Mouse (Mus musculus) limb, embryonic 15.5 days (tissue): ENCODE data around the gene Strip1. TPM values are rescaled to one million over a fixed set of nuclear protein-coding genes. Genes with fewer than 3 reads are reported as not detected.

Experiments
- ATAC-seq: fragments of 200-750 bp; cut with Nextera tagmentation; 2 replicates; pipeline ENCODE4 v1.8.0; 2017; ENCODE audit warnings: low read depth, moderate TSS enrichment; ENCODE audit not compliant: insufficient number of reproducible peaks, low FRiP score, low TSS enrichment
- H3K27ac ChIP-seq: fragments of 300-500 bp; sonication (generic); 2 replicates; pipeline ENCODE4 v1.5.1; 2015; ENCODE audit warnings: moderate library complexity, mild to moderate bottlenecking, inconsistent platforms
- H3K27me3 ChIP-seq: fragments of 300-500 bp; sonication (generic); 2 replicates; pipeline ENCODE4 v1.6.1; 2015; ENCODE audit warnings: inconsistent platforms
- H3K36me3 ChIP-seq: fragments of 300-500 bp; sonication (generic); 2 replicates; pipeline ENCODE4 v1.6.1; 2015; ENCODE audit warnings: inconsistent platforms
- H3K4me1 ChIP-seq: fragments of 300-500 bp; sonication (generic); 2 replicates; pipeline ENCODE4 v1.6.1; 2015; ENCODE audit warnings: inconsistent platforms
- H3K4me2 ChIP-seq: fragments of 300-500 bp; sonication (generic); 2 replicates; pipeline ENCODE4 v1.6.1; 2015; ENCODE audit warnings: mild to moderate bottlenecking, inconsistent platforms
- H3K4me3 ChIP-seq: fragments of 300-500 bp; sonication (generic); 2 replicates; pipeline ENCODE4 v1.5.1; 2015; ENCODE audit warnings: mild to moderate bottlenecking, inconsistent platforms
- H3K9ac ChIP-seq: fragments of 300-500 bp; sonication (generic); 2 replicates; pipeline ENCODE4 v1.6.1; 2015; ENCODE audit warnings: inconsistent platforms
- H3K9me3 ChIP-seq: fragments of 300-500 bp; sonication (generic); 2 replicates; pipeline ENCODE4 v1.6.1; 2016; ENCODE audit warnings: inconsistent platforms
- WGBS: fragments of 180-500 bp; shearing (Covaris S2); methylation state at CpG from one replicate; pipeline ENCODE4 v1.1.7; 2015; 5-methylcytosine and 5-hydroxymethylcytosine counted together
- polyA plus RNA-seq: library from polyadenylated mRNA; unstranded; fragments of >200 nt; fragmentation: Nextera tagmentation; extraction: Ambion mirVana; gene quantifications from 2 replicates; pipeline ENCODE4 v1.2.1, GENCODE M21; 2015

Gene Strip1
- polyA plus RNA-seq, 1 experiment from 2014 or later: 55.8 TPM

DNA sequence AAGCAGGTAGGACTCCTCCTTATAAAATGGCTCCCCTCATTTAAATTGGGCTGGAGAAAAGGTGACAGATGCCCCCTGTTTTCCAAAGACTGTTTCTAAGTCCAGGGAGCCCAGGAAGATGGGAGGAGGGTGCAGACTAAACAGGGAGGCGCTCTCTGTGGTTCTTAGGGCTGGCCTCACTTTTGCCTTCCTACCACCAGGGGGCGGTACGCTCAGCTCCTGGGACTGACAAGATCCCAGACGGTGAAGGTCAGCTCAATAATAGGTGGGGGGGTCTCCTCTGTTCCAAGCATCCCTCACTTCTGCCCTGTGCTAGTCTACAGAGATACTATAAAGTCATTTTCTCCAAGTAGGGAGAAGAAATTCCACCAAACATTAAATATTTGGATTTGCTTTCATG is 26.2 kb downstream of the Strip1 start:
- Histone ChIP-seq H3K27ac (no peak overlapping the region), H3K36me3 (no peaks in the 10 kb centered on the region), H3K4me1 (peaks cover 1% of the 10 kb centered on the region; the same call in 1 of the 2 replicates), H3K9me3 (no peaks in the 10 kb centered on the region), H3K4me3 (no peak overlapping the region), H3K9ac (no peak overlapping the region), H3K4me2 (no peak overlapping the region), H3K27me3 (peaks cover 7% of the 10 kb centered on the region)
- WGBS: 12% methylated on average over 4 of the region's 4 CpGs
- ATAC-seq: no peak

DNA sequence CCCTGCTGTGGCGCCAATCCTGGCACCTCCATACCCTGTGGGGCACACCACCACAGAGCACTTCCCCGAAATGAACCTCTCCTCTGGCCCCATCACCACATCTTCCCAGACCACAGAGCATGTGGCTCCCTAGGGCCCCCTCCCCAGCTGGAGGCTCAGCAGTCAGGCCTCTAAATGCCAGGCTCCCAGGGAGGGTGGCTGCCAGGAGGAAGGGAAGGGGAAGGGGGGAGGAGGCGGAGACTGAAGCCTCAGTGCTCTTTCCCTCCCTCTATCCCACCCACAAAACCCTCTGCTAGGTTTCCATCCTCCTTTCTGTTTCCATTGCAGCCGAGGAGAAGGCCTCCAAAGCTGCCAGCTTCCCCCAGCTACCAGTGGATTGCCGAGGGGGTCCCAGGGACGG is 31.4 kb downstream of the Strip1 start:
- no peak overlapping the region for H3K4me2 ChIP-seq
- no peak overlapping the region for H3K27ac ChIP-seq
- no peak overlapping the region for H3K4me3 ChIP-seq
- 44% methylated on average over 6 of the region's 6 CpGs for WGBS
- H3K4me1 ChIP-seq: peaks cover 35% of the 10 kb centered on the region
- no peak overlapping the region for H3K9ac ChIP-seq
- H3K27me3 ChIP-seq: peaks cover 53% of the 10 kb centered on the region
- no peaks in the 10 kb centered on the region for H3K36me3 ChIP-seq
- no peak for ATAC-seq
- no peaks in the 10 kb centered on the region for H3K9me3 ChIP-seq

DNA sequence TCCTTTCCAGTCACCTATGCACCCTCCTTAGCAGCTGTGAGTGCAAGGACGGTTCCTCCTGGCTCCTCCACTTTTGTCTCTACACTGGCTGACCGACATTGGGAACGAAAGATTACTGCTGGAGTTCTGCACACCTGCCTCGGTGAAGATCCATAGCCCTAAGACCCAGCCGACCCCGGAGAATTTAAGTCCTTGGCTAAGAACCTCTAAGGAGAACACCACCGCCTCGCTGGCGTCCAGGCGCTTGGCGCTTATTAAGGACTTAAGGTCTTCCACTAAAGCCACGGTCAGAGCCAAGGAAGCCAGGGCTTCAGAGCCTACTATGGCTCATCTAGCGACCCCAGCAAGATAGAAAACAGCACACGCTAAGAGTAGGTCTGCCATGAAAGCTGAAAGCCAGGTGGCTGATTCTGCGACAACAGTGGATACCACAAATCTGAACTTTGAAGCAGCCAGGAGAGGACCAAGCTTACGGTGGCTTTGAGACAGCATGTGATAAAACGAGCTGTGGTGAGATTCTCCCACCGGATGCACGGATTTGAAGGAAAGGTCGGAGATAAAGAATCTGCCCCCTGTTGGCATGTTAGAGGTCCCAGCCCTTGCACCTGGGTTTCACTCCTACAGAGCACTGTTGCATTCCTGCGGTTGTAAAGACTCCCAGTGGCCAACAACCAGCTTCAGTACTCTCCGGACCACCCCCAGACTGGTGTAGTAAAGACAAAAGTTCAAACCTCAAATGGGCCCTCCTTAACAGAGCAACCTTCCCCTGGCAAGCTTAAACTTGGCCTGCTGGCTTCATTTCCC is 33.7 kb downstream of the Strip1 start:
- no peak overlapping the region for H3K9ac ChIP-seq
- H3K9me3 ChIP-seq: no peaks in the 10 kb centered on the region
- no peak for ATAC-seq
- peaks cover 42% of the 10 kb centered on the region for H3K4me1 ChIP-seq
- H3K27me3 ChIP-seq: peaks cover 77% of the 10 kb centered on the region
- no peak overlapping the region for H3K27ac ChIP-seq
- WGBS: 22% methylated on average over 22 of the region's 22 CpGs
- H3K4me2 ChIP-seq: no peak overlapping the region
- H3K4me3 ChIP-seq: peak overlapping the region; percentile 52; the same call in 1 of the 2 replicates
- no peaks in the 10 kb centered on the region for H3K36me3 ChIP-seq

DNA sequence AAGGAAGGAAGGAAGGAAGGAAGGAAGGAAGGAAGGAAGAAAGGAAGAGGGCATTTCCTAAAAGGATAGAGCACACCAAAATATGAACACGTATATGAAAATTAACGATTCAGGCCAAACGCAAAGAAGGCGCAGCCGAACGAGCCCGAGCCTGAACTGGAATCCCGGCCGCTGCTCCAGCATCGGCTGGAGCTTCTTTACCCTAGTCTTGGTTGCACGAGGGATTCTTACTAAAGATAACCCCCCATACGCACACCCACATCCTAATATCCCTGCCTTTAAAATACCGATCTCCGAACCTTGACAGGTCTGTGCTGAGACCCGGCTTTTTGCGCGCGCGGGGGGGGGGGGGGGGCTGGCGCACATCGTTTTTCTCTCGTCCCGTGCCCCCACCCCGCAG is 34.4 kb downstream of the Strip1 start:
- no peak overlapping the region for H3K4me2 ChIP-seq
- peaks cover 42% of the 10 kb centered on the region for H3K4me1 ChIP-seq
- no peaks in the 10 kb centered on the region for H3K36me3 ChIP-seq
- no peaks in the 10 kb centered on the region for H3K9me3 ChIP-seq
- ATAC-seq: no peak
- H3K27ac ChIP-seq: no peak overlapping the region
- H3K4me3 ChIP-seq: peak overlapping the region; percentile 52; the same call in 1 of the 2 replicates
- 7% methylated on average over 23 of the region's 24 CpGs for WGBS
- no peak overlapping the region for H3K9ac ChIP-seq
- peaks cover 81% of the 10 kb centered on the region for H3K27me3 ChIP-seq

DNA sequence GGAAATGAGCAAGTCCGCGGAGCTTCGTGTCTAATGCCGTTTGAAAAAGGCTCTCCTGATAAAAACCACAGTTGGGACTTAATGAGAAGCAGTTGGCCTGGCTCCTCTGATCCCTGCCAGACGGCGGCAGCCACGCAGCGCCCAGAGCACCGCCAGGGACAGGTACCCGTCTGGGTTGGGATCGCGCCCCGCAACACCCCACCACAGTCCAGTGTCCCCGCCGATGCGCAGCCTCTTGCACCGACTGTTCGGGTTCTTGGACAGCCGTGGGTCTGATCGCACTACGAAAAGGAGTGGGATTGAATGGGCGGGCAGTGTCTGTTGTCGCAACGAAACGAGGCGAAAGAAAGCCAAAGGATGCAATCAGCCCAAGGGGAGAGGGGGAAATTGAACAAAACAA is 34.9 kb downstream of the Strip1 start:
- Histone ChIP-seq H3K27me3 (peaks cover 83% of the 10 kb centered on the region), H3K4me3 (peak overlapping the region; percentile 52), H3K4me2 (peak overlapping the region; percentile 88), H3K27ac (no peak overlapping the region), H3K9me3 (no peaks in the 10 kb centered on the region), H3K9ac (0 out of 2 replicates have a peak overlapping the region, but pooled peaks have one; percentile 23), H3K36me3 (no peaks in the 10 kb centered on the region), H3K4me1 (peaks cover 42% of the 10 kb centered on the region)
- no peak for ATAC-seq
- 1% methylated on average over 26 of the region's 26 CpGs for WGBS

DNA sequence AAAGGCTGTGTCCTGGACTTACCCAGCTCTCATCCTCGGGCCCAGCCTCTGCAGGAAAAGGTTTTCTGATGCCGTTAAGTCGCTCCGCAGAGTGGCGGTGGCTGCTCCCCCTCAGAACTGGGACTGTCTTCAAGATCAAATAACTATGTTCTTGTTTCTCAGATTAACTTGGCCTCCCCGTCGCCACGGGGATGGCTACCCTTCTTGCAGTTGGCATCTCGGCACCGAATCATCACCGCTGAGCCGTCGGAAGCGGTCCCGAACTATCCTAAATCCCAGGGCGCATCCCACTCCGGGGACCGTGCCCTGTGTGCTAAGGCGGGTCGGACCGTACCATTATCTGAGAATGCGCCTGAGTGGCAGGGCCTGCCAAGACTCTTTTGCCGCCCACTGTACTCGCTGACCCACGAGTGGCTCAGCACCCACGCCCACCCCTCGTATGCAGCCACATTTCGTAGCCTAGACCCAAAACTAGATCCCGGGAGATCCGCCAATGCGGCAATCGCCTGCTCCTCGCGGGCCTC is 35.5 kb downstream of the Strip1 start:
- Histone ChIP-seq H3K4me2 (peak overlapping the region; percentile 88), H3K27ac (no peak overlapping the region), H3K4me3 (peak overlapping the region; percentile 52), H3K9me3 (no peaks in the 10 kb centered on the region), H3K36me3 (no peaks in the 10 kb centered on the region), H3K9ac (0 out of 2 replicates have a peak overlapping the region, but pooled peaks have one; percentile 23), H3K4me1 (peaks cover 42% of the 10 kb centered on the region), H3K27me3 (peaks cover 82% of the 10 kb centered on the region)
- no peak for ATAC-seq
- WGBS: 2% methylated on average over 34 of the region's 34 CpGs

DNA sequence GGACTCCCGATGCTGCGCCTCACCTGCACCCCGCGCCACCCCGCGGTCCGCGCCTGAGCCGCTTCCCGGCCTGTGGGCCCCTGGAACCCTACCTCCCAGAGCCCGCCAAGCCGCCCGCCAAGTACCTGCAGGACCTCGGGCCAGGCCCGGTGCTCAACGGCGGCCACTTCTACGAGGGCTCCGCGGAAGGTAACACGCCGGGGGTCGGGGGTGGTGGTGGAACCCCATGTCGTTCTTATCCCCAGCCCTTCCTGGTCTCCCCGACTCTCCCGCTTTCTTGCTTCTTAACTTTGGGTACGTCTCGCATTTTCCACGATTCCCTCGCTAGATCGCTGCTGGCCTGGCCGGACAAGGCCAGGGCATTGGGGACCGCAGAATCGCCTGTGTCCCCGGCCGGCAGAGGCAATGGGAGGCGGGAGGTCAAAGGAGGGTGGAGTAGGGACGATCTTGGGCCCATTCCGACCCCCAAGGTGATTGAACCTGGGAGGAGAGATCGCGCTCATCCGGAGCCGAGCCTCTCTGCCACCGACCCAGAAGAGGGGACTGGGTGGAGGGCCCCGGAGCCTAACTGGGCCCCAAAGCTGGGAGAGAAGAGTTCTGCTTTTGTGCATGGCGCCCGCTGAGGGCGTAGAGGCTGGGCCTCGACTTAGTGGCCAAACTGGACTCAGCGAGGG is 36.1 kb downstream of the Strip1 start:
- Histone ChIP-seq H3K27ac (no peak overlapping the region), H3K9me3 (no peaks in the 10 kb centered on the region), H3K9ac (peak overlapping the region; percentile 31), H3K4me3 (peak overlapping the region; percentile 52), H3K4me1 (peaks cover 42% of the 10 kb centered on the region), H3K36me3 (no peaks in the 10 kb centered on the region), H3K27me3 (peaks cover 76% of the 10 kb centered on the region), H3K4me2 (peak overlapping the region; percentile 88)
- no peak for ATAC-seq
- 2% methylated on average over 49 of the region's 50 CpGs for WGBS

DNA sequence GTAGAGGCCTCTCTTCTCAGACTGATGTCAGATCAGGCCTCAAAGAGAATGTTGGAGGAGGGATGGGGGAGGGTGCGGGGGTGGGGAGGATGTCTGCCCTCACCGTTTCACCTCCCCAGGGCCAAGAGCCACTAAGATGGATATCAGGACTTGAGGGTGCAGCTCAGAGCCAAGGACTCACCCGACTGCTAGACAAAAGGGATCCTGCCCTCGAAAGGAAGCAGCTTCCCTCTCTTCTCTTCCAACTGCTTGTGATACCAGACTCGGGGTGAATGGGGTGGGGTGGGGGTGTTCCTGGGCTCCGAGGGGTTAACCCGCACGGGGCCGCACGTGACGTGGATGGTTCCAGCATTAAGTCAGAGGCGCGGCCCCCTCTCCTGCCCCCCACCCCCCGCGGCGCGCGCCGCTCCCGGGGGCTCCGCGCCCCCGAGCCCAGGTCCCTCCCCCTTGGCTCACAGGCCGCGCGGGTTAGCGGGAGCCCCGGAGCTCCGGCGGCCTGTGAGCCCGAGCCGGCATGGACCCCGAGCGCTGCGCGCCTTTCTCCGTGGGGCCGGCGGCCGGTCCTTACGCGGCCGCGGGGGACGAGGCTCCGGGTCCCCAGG is 36.7 kb downstream of the Strip1 start, which contains the start of gene Alx3:
TSS of gene Alx3 (plus strand) at position 370 of the 602 bp plus-strand sequence.
- Histone ChIP-seq H3K27ac (no peak within 1 kb of the TSS), H3K36me3 (no peaks in the 10 kb centered on the region), H3K9ac (peak within 1 kb of the TSS; percentile 31), H3K4me2 (peak within 1 kb of the TSS; percentile 88), H3K9me3 (no peaks in the 10 kb centered on the region), H3K27me3 (peaks cover 70% of the 10 kb centered on the region), H3K4me3 (peak within 1 kb of the TSS; percentile 52), H3K4me1 (peaks cover 36% of the 10 kb centered on the region)
- no peak for ATAC-seq
- 4% methylated on average over 27 of the region's 46 CpGs for WGBS

DNA sequence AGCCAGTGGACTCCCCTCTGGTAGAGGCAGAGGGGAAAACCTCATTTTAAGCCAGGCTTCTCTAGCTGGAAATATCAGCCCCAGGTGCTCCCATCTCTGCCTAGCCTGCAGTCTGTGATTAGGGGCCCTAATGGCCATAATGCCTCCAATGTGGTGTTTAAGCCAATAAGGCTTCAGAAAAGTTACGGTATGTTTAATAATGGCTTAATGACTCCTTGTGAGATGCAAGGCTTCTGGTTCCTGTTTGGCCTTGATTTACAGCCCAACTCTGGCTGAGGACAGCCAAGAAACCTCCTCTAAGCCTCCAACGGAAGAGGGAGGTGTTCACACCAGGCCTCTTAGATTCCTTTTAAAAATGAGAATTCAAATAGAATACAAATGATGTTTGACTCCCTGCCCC is 37.9 kb downstream of the Strip1 start:
- Histone ChIP-seq H3K4me1 (peaks cover 34% of the 10 kb centered on the region), H3K36me3 (no peaks in the 10 kb centered on the region), H3K4me3 (no peak overlapping the region), H3K9me3 (no peaks in the 10 kb centered on the region), H3K27me3 (peaks cover 59% of the 10 kb centered on the region), H3K4me2 (no peak overlapping the region), H3K27ac (no peak overlapping the region), H3K9ac (no peak overlapping the region)
- ATAC-seq: no peak
- WGBS: 17% methylated on average over 2 of the region's 2 CpGs

DNA sequence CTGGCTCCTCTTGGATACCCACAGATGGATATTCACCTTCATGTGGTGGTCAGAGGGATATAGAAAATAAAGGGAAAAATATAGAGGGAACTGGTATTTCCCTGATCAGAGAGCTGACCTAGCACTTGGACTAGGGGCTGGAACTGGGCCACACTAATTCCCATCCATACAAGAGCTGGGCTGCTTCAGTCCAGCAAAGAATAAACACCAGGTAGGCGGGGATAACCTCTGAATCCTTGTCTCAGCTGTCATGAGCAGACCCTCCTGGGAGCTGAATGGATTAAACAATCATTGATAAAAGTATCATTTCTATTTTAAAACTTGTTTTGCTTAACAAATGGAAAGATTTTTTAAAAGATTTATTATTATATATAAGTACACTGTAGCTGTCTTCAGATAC is 39.9 kb downstream of the Strip1 start:
- H3K27me3 ChIP-seq: peaks cover 58% of the 10 kb centered on the region
- no peak overlapping the region for H3K9ac ChIP-seq
- H3K36me3 ChIP-seq: no peaks in the 10 kb centered on the region
- no peaks in the 10 kb centered on the region for H3K9me3 ChIP-seq
- no peak overlapping the region for H3K27ac ChIP-seq
- no peak for ATAC-seq
- no peak overlapping the region for H3K4me3 ChIP-seq
- H3K4me2 ChIP-seq: no peak overlapping the region
- peaks cover 22% of the 10 kb centered on the region for H3K4me1 ChIP-seq
- WGBS: 69% methylated on average over 1 of the region's 1 CpGs

DNA sequence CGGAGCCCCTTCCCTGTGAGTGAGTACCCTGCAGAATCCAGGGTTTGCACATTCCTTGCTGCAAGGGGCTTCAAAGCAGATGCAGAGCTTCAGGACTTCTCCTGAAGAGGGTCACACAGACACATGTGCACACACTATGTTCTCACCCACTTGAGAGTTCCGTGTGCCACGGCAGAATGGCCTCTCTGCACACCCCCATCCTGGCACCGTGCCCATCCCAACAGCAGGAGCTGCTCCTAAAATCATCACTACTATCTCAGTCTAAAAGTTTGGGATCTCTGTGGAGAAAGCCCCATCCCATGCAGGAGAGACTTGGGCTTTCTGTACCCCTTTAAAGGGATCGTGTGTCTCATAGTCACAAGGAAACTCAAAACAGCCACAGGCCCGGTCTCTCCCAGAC is 45.0 kb downstream of the Strip1 start:
- H3K4me3 ChIP-seq: no peak overlapping the region
- H3K27ac ChIP-seq: no peak overlapping the region
- no peaks in the 10 kb centered on the region for H3K36me3 ChIP-seq
- peaks cover 60% of the 10 kb centered on the region for H3K27me3 ChIP-seq
- no peak overlapping the region for H3K4me2 ChIP-seq
- H3K4me1 ChIP-seq: peaks cover 20% of the 10 kb centered on the region
- ATAC-seq: no peak
- no peaks in the 10 kb centered on the region for H3K9me3 ChIP-seq
- WGBS: 54% methylated on average over 6 of the region's 6 CpGs
- H3K9ac ChIP-seq: no peak overlapping the region

DNA sequence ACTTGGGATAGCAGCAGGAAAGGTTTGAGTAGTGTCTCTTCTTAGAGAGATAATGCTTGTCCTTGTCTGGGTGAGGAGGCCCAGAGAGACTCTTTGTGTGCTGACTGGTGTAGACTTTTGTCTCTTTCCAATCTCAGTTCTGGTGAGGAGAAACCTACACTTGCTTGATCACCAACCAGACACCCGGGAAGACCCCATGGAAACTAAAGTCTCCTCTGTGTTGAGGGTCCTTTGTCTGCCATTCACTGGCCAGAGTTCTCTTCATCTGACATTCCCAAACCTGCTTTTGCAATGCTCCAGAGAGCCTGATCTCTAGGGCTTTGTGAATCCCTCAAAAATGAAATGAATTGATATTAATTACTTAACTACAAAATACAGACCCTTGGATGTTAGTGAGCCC is 47.6 kb downstream of the Strip1 start:
- Histone ChIP-seq H3K36me3 (no peaks in the 10 kb centered on the region), H3K4me1 (peaks cover 28% of the 10 kb centered on the region), H3K9me3 (no peaks in the 10 kb centered on the region), H3K27ac (no peak overlapping the region), H3K27me3 (peaks cover 78% of the 10 kb centered on the region), H3K9ac (no peak overlapping the region), H3K4me2 (no peak overlapping the region), H3K4me3 (no peak overlapping the region)
- 22% methylated on average over 1 of the region's 1 CpGs for WGBS
- ATAC-seq: no peak
